Mouse (Mus musculus) liver, adult 2 months (tissue): ENCODE measurements around the gene Abi3.

Source experiments
- CTCF ChIP-seq: fragments of 200-500 bp; IDR thresholded peaks from 2 replicates; pipeline ENCODE4 v1.5.1; 2011; ENCODE audit warnings: low read depth, low read length, control low read depth
- POLR2A ChIP-seq: fragments of 200-500 bp; IDR thresholded peaks from 2 replicates; pipeline ENCODE4 v1.6.1; 2011; ENCODE audit warnings: low read length, control low read depth; ENCODE audit not compliant: insufficient read depth; ENCODE audit errors: extremely low read depth

GRCm38 (mm10) chr11:95858528-95859467 is 16.5 kb upstream of the Abi3 start:
- TF ChIP-seq CTCF, result no peak; the same call in 1 of the 2 replicates
- TF ChIP-seq POLR2A, result no peak
